ENCODE assay signal across 8 mouse cellular contexts in genomic region chr12:20196386-20196785, GRCm38 (mm10).
DNase-seq lines count a peak whose midpoint lies in the region; ATAC-seq and TF ChIP-seq lines count a peak whose summit lies in the region.
"Not testable (repeated sequence)": the region's sequence is repeated elsewhere in the genome, so short reads cannot be mapped to it uniquely, and the experiment has no call there.

No protein-coding gene starts in this region.

- H3K4me2 ChIP-seq in forebrain, embryonic 13.5 days = peak overlapping the region; percentile 49
- peak overlapping the region; percentile 50 for H3K4me2 ChIP-seq in heart, embryonic 16.5 days (ENCODE audit: low read depth, low read length)
- peak overlapping the region; percentile 36 for H3K4me2 ChIP-seq in liver, embryonic 15.5 days
- peak overlapping the region; percentile 18 for H3K4me2 ChIP-seq in myocyte (ENCODE audit: low read depth)
- H3K4me2 ChIP-seq in stomach, postnatal 0 days (replicated peaks; ENCODE audit: low read depth) = peak overlapping the region; percentile 43

- H3K4me3 ChIP-seq in ES-Bruce4 (ENCODE audit: low read depth, low read length) (peak overlapping the region; percentile 41), myocyte (peak overlapping the region; percentile 17)
- H3K4me3 ChIP-seq in forebrain, embryonic 13.5 days = peak overlapping the region; percentile 40
- peak overlapping the region; percentile 53 for H3K4me3 ChIP-seq in heart, embryonic 16.5 days (ENCODE audit: low read length)
- 0 out of 2 replicates have a peak overlapping the region, but pooled peaks have one; percentile 10 for H3K4me3 ChIP-seq in kidney, adult 2 months (ENCODE audit: insufficient read depth, low read depth, low read length)
- peak overlapping the region; percentile 41 for H3K4me3 ChIP-seq in liver, embryonic 15.5 days (replicated peaks)
- H3K4me3 ChIP-seq in stomach, postnatal 0 days (ENCODE audit: low read depth, low read length) = peak overlapping the region; percentile 39

- peak overlapping the region; percentile 40 for H3ac ChIP-seq in myocyte (ENCODE audit: control insufficient read depth, insufficient read length)

- H3K4me1 ChIP-seq in ES-Bruce4 (ENCODE audit: control insufficient read depth, insufficient read depth, low read length); forebrain, embryonic 13.5 days; heart, embryonic 16.5 days (ENCODE audit: control insufficient read depth, insufficient read depth, low read length); kidney, adult 2 months (ENCODE audit: control insufficient read depth, insufficient read depth, low read length); liver, embryonic 15.5 days (replicated peaks); stomach, postnatal 0 days (replicated peaks; ENCODE audit: control insufficient read depth, insufficient read depth): not testable (repeated sequence)

- H3K27me3 ChIP-seq in ES-Bruce4 (ENCODE audit: control insufficient read depth, insufficient read depth, low read length, poor library complexity, severe bottlenecking); forebrain, embryonic 13.5 days; heart, embryonic 16.5 days (ENCODE audit: control insufficient read depth, insufficient read depth, low read length); kidney, adult 2 months (replicated peaks; ENCODE audit: control insufficient read depth, insufficient read depth, low read length); liver, embryonic 15.5 days; myocyte (ENCODE audit: control insufficient read depth, insufficient read depth, insufficient read length); stomach, postnatal 0 days (ENCODE audit: control insufficient read depth, insufficient read depth, low read length): not testable (repeated sequence)

- peak overlapping the region; percentile 86; the same call in 1 of the 2 replicates for H3K9ac ChIP-seq in ES-Bruce4 (ENCODE audit: low read depth, poor library complexity, severe bottlenecking)
- not testable (repeated sequence) for H3K9ac ChIP-seq in forebrain, embryonic 13.5 days; heart, embryonic 16.5 days (ENCODE audit: low read length); liver, embryonic 15.5 days; stomach, postnatal 0 days (ENCODE audit: low read length)

- not testable (repeated sequence) for H3K27ac ChIP-seq in ES-Bruce4 (ENCODE audit: insufficient read depth, low read length); forebrain, embryonic 13.5 days; heart, embryonic 16.5 days (ENCODE audit: low read length); kidney, adult 2 months (ENCODE audit: insufficient read depth, low read depth, low read length); liver, embryonic 15.5 days (replicated peaks); stomach, postnatal 0 days (replicated peaks)

- H3K9me3 ChIP-seq in ES-Bruce4 (replicated peaks; ENCODE audit: control insufficient read depth, insufficient read depth, low read length, poor library complexity, severe bottlenecking); forebrain, embryonic 13.5 days (replicated peaks); heart, embryonic 16.5 days (replicated peaks; ENCODE audit: control insufficient read depth, low read length); liver, embryonic 15.5 days (replicated peaks); stomach, postnatal 0 days (ENCODE audit: control insufficient read depth, low read length): not testable (repeated sequence)

- TF ChIP-seq CTCF in ES-Bruce4 (IDR thresholded peaks at IDR 0.05; ENCODE audit: low read depth, low read length); kidney, adult 2 months (conservative IDR thresholded peaks at IDR 0.05; ENCODE audit: insufficient read depth, insufficient read length, low read depth, low read length); stomach, postnatal 0 days (IDR thresholded peaks at IDR 0.05; ENCODE audit: low read depth): not testable (repeated sequence)

- not testable (repeated sequence) for TF ChIP-seq POLR2A in ES-Bruce4 (IDR thresholded peaks at IDR 0.05; ENCODE audit: insufficient read depth, low read length); kidney, adult 2 months (IDR thresholded peaks at IDR 0.05; ENCODE audit: low read depth, low read length)
- peak; percentile 66 for TF ChIP-seq POLR2A in myocyte (IDR thresholded peaks at IDR 0.05; ENCODE audit: insufficient read length, low read depth)

- WGBS in forebrain, embryonic 13.5 days = 3% methylated on average over 39 of the region's 42 CpGs
- WGBS in heart, embryonic 16.5 days = 1% methylated on average over 25 of the region's 42 CpGs
- under 1% methylated on average over 40 of the region's 42 CpGs for WGBS in kidney, adult 2 months
- WGBS in liver, embryonic 15.5 days (ENCODE audit: insufficient replicate concordance) = under 1% methylated on average over 39 of the region's 42 CpGs
- 2% methylated on average over 16 of the region's 42 CpGs for WGBS in stomach, postnatal 0 days

- not testable (repeated sequence) for TF ChIP-seq EP300 in ES-Bruce4 (IDR thresholded peaks at IDR 0.05; ENCODE audit: insufficient read depth, low read depth, low read length); stomach, postnatal 0 days (optimal IDR thresholded peaks at IDR 0.05)

- not testable (repeated sequence) for H3K79me2 ChIP-seq in myocyte (ENCODE audit: control insufficient read depth, insufficient read depth)

- H3K36me3 ChIP-seq in ES-Bruce4 (ENCODE audit: control insufficient read depth, insufficient read depth, low read length, poor library complexity, severe bottlenecking); forebrain, embryonic 13.5 days (ENCODE audit: poor library complexity, severe bottlenecking); heart, embryonic 16.5 days (ENCODE audit: control insufficient read depth, insufficient read depth); kidney, adult 2 months (ENCODE audit: control insufficient read depth, insufficient read depth, low read length); liver, embryonic 15.5 days (replicated peaks); myocyte (ENCODE audit: control insufficient read depth, insufficient read depth); stomach, postnatal 0 days (ENCODE audit: control insufficient read depth, insufficient read depth, low read length): not testable (repeated sequence)

- ATAC-seq in forebrain, embryonic 13.5 days; heart, embryonic 16.5 days (replicated peaks; ENCODE audit: extremely low read depth, insufficient read depth, low FRiP score); liver, embryonic 15.5 days (ENCODE audit: insufficient read depth); stomach, postnatal 0 days (ENCODE audit: low FRiP score, low TSS enrichment): not testable (repeated sequence)

- peak; percentile 32 for DNase-seq in c-Kit-positive CD71-negative TER-119-negative erythroid progenitor cells, embryonic 14.5 days (ENCODE audit: low read depth)
- not testable (repeated sequence) for DNase-seq in kidney, adult 2 months
- peak; percentile 60 for DNase-seq in stomach, postnatal 0 days (ENCODE audit: low spot score)
